Mouse (Mus musculus): ENCODE data around the gene Metrn.

- TF ChIP-seq CTCF (IDR thresholded peaks at IDR 0.05; ENCODE audit: low read depth, low read length) (no peak), POLR2A (IDR thresholded peaks at IDR 0.05; ENCODE audit: insufficient read depth, low read length) (no peak)
Observed at GRCm38 (mm10) chr17:25761561-25761970, 35.4 kb downstream of the Metrn start.

Measured in ES-Bruce4 (cell line).